Mouse (Mus musculus): ENCODE data around the gene Cntfr. TPM values are rescaled to one million over a fixed set of nuclear protein-coding genes. Genes with fewer than 3 reads are reported as not detected.
A peak's percentile ranks its signal among the peaks of the same experiment; 100 is the strongest.

The Cntfr gene
- polyA plus RNA-seq, 1 experiment from 2014 or later, result 6.0 TPM

DNA sequence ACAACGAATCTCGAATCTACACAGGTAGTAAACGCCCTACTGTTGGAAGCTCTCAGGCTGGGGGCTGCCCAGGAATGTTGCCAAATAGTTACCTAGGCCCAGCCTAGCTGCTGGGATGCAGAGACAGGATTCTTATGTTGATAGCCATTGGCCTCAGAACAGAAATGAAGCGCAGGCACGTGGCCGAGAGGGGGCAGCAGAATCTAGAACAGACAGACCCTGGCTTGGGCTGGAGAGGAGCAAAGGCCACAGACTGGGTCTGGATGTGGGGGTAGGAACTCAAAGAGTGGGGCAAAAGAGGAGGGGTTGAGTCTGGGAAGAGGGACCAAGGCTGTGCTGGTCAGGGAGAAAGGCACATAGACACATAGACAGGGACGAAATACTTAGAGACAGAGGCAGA lies 42.7 kb downstream of the Cntfr start:
- Histone ChIP-seq H3K36me3 (ENCODE audit: control insufficient read depth, insufficient read depth, low read length) (no peaks in the 10 kb centered on the region), H3K4me3 (ENCODE audit: low read depth, low read length) (no peak overlapping the region), H3K4me2 (no peak overlapping the region), H3K27me3 (replicated peaks; ENCODE audit: control insufficient read depth, insufficient read depth, low read length) (peaks cover 8% of the 10 kb centered on the region), H3K4me1 (replicated peaks; ENCODE audit: control insufficient read depth, insufficient read depth, low read length) (no peaks in the 10 kb centered on the region), H3K9ac (ENCODE audit: low read depth, low read length) (no peak overlapping the region), H3K9me3 (ENCODE audit: control insufficient read depth, low read length) (no peaks in the 10 kb centered on the region), H3K27ac (ENCODE audit: low read depth, low read length) (no peak overlapping the region)
- peak; percentile 64 for DNase-seq (ENCODE audit: low spot score)
- no peak for ATAC-seq (replicated peaks; ENCODE audit: low FRiP score)
- 17% methylated on average over 7 of the region's 7 CpGs for WGBS

DNA sequence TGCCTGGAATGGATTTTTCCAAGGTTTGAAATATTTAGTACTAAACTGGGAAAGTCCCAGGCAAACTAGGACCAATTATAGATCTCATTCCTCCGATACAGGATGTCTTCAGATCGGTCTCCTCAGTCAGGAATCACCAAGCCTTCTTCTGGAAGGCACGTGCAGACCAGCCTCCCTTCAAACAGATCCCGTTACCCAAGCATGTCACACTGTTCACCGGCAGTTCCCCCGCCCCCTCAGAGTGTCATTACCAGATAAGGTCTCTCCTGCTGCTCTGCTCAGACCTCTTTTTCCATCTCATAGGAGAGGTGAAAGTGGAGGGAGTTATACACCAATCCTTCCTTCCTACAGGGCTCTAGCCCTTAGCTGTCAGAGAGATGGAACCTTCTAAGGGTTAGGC lies 43.2 kb downstream of the Cntfr start:
- no peak overlapping the region for H3K4me3 ChIP-seq (ENCODE audit: low read depth, low read length)
- H3K4me1 ChIP-seq (replicated peaks; ENCODE audit: control insufficient read depth, insufficient read depth, low read length), result no peaks in the 10 kb centered on the region
- H3K9ac ChIP-seq (ENCODE audit: low read depth, low read length), result no peak overlapping the region
- H3K9me3 ChIP-seq (ENCODE audit: control insufficient read depth, low read length), result no peaks in the 10 kb centered on the region
- 0 out of 2 replicates have a peak, but pooled peaks have one; percentile 32 for ATAC-seq (replicated peaks; ENCODE audit: low FRiP score)
- H3K4me2 ChIP-seq, result no peak overlapping the region
- H3K27me3 ChIP-seq (replicated peaks; ENCODE audit: control insufficient read depth, insufficient read depth, low read length), result peaks cover 8% of the 10 kb centered on the region
- no peaks in the 10 kb centered on the region for H3K36me3 ChIP-seq (ENCODE audit: control insufficient read depth, insufficient read depth, low read length)
- H3K27ac ChIP-seq (ENCODE audit: low read depth, low read length), result no peak overlapping the region
- no peak for DNase-seq (ENCODE audit: low spot score)
- WGBS, result 50% methylated on average over 6 of the region's 6 CpGs

DNA sequence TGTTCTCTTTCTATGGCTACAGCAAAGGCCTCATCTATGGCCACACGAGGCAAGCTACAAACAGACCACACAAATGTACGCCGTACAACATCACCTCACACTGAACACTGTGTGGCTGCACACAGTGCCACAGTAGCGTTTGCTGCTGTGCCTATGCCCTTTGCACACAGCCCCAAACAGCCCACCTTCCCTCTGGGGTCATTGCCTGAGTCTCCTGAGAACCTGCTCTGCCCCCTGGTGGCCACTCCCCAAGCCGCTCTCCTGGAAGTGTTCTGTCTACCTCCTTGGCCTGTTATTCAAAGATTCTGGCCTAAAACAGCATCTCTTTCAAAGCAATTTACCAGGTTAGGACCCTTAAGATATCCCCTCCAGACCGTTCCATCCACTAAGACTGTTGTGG lies 43.6 kb downstream of the Cntfr start:
- Histone ChIP-seq H3K27me3 (replicated peaks; ENCODE audit: control insufficient read depth, insufficient read depth, low read length) (peaks cover 8% of the 10 kb centered on the region), H3K36me3 (ENCODE audit: control insufficient read depth, insufficient read depth, low read length) (no peaks in the 10 kb centered on the region), H3K4me1 (replicated peaks; ENCODE audit: control insufficient read depth, insufficient read depth, low read length) (no peaks in the 10 kb centered on the region), H3K9ac (ENCODE audit: low read depth, low read length) (no peak overlapping the region), H3K9me3 (ENCODE audit: control insufficient read depth, low read length) (no peaks in the 10 kb centered on the region), H3K27ac (ENCODE audit: low read depth, low read length) (no peak overlapping the region), H3K4me2 (no peak overlapping the region), H3K4me3 (ENCODE audit: low read depth, low read length) (no peak overlapping the region)
- 48% methylated on average over 6 of the region's 6 CpGs for WGBS
- DNase-seq (ENCODE audit: low spot score) (no peak), ATAC-seq (replicated peaks; ENCODE audit: low FRiP score) (no peak)

DNA sequence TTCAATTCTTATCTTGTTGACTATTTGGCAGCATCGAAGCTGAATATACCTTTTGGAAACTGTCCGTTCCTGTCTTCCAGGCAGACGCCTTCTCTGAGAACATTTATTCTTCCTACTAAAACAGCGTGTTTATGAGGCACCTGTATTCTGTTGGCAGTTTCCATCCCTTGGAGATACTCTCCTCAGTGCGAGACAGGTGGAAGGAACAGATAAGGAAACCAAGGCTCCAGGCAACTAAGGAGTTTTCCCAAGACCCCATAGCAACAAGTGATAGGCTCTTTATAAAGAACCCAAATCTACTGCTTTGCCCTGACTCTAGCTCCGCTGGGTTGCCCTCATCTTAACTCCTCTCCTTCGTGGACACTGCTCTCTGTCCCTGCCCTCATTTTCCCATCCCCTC lies 48.3 kb downstream of the Cntfr start:
- no peaks in the 10 kb centered on the region; the same call in 1 of the 2 replicates for H3K27me3 ChIP-seq (replicated peaks; ENCODE audit: control insufficient read depth, insufficient read depth, low read length)
- no peak overlapping the region for H3K4me2 ChIP-seq
- 49% methylated on average over 7 of the region's 7 CpGs for WGBS
- no peak overlapping the region for H3K4me3 ChIP-seq (ENCODE audit: low read depth, low read length)
- no peaks in the 10 kb centered on the region for H3K4me1 ChIP-seq (replicated peaks; ENCODE audit: control insufficient read depth, insufficient read depth, low read length)
- H3K9me3 ChIP-seq (ENCODE audit: control insufficient read depth, low read length), result no peaks in the 10 kb centered on the region
- no peak overlapping the region for H3K27ac ChIP-seq (ENCODE audit: low read depth, low read length)
- DNase-seq (ENCODE audit: low spot score), result no peak
- H3K36me3 ChIP-seq (ENCODE audit: control insufficient read depth, insufficient read depth, low read length), result no peaks in the 10 kb centered on the region
- peak; percentile 82 for ATAC-seq (replicated peaks; ENCODE audit: low FRiP score)
- H3K9ac ChIP-seq (ENCODE audit: low read depth, low read length), result no peak overlapping the region

DNA sequence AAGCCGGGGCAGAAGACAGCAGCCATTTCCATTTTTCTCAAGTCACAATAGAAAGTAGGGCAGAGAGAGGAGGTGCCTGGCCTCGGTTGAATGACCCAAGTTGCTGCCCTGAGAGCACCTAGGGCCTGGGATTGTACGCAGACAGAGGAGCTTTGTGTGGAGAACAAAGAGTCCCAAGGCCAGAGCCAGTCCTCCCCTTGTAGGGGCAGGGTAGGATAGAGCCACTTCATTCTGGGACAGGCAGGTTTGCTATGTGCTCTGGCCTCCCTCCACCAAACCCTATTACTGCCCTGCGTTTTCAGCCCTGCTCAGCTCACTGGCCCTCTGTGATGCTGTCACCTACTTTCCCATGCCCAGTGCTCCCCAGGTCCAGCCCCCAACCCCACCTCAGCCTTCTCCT lies 48.7 kb downstream of the Cntfr start:
- ATAC-seq (replicated peaks; ENCODE audit: low FRiP score), result no peak; the same call in 1 of the 2 replicates

DNA sequence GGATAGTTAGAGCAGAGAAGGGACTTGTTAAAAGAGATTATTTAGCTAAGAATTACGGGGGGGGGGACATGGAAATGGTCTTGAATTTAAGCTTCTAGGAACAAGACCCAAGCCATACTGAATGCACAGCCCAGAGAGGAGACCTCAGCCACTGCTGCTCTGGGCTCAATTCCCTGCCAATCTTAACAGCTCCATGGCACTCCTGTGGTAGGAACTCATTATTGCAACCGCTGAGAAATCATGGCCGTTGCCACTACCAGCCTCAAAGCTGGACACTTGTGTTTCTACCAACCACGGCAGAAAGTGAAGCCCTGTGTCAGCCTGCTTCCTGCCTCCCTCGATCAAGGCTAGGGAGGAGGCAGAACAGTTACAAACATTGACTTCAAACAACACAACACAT lies 51.4 kb downstream of the Cntfr start:
- Histone ChIP-seq H3K36me3 (ENCODE audit: control insufficient read depth, insufficient read depth, low read length) (no peaks in the 10 kb centered on the region), H3K9me3 (ENCODE audit: control insufficient read depth, low read length) (no peaks in the 10 kb centered on the region), H3K27me3 (replicated peaks; ENCODE audit: control insufficient read depth, insufficient read depth, low read length) (no peaks in the 10 kb centered on the region; the same call in 1 of the 2 replicates), H3K9ac (ENCODE audit: low read depth, low read length) (no peak overlapping the region), H3K4me3 (ENCODE audit: low read depth, low read length) (no peak overlapping the region), H3K27ac (ENCODE audit: low read depth, low read length) (no peak overlapping the region), H3K4me1 (replicated peaks; ENCODE audit: control insufficient read depth, insufficient read depth, low read length) (peaks cover 3% of the 10 kb centered on the region; the same call in 1 of the 2 replicates), H3K4me2 (no peak overlapping the region)
- ATAC-seq (replicated peaks; ENCODE audit: low FRiP score) (no peak), DNase-seq (ENCODE audit: low spot score) (no peak)
- WGBS, result 25% methylated on average over 5 of the region's 5 CpGs

More for the DNA sequence above, 48.7 kb downstream of the Cntfr start:
- DNase-seq (ENCODE audit: low spot score), result no peak
- Histone ChIP-seq H3K4me1 (replicated peaks; ENCODE audit: control insufficient read depth, insufficient read depth, low read length) (no peaks in the 10 kb centered on the region), H3K36me3 (ENCODE audit: control insufficient read depth, insufficient read depth, low read length) (no peaks in the 10 kb centered on the region), H3K4me3 (ENCODE audit: low read depth, low read length) (no peak overlapping the region), H3K27me3 (replicated peaks; ENCODE audit: control insufficient read depth, insufficient read depth, low read length) (no peaks in the 10 kb centered on the region; the same call in 1 of the 2 replicates), H3K9ac (ENCODE audit: low read depth, low read length) (no peak overlapping the region), H3K9me3 (ENCODE audit: control insufficient read depth, low read length) (no peaks in the 10 kb centered on the region), H3K27ac (ENCODE audit: low read depth, low read length) (no peak overlapping the region), H3K4me2 (no peak overlapping the region)
- WGBS, result 62% methylated on average over 4 of the region's 4 CpGs

DNA sequence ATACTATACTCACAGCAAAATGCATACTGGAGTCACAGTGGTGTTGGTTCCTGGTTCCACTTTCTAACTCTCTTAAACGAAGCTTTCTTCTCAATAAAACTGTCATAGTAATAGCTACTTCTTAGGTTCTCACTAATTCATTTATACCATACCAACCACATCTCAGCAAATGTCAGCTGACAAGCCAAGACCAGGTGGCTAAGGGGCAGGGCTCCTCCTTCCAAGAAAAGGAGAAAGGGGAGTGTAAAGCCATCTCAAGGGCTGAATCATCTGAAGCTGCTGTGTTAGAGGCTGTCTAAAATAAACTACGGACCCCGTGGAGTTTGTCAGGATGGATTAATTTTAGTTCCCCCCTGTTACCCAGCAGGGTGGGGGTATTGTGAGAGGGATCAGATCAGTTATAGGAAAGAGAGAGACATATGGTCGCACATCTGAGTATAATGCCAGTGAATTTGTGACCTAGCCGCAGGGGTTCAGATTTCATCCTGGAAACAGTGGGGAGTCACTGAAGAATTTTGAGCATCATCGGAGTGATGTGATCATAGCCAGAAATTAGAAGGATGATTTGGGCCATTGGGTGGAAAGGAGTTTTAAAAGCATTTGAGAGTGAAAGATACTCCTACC lies 55.6 kb downstream of the Cntfr start:
- H3K27me3 ChIP-seq (replicated peaks; ENCODE audit: control insufficient read depth, insufficient read depth, low read length), result peaks cover 19% of the 10 kb centered on the region
- no peak overlapping the region for H3K4me3 ChIP-seq (ENCODE audit: low read depth, low read length)
- 80% methylated on average over 6 of the region's 6 CpGs for WGBS
- ATAC-seq (replicated peaks; ENCODE audit: low FRiP score) (no peak), DNase-seq (ENCODE audit: low spot score) (no peak)
- H3K4me2 ChIP-seq, result no peak overlapping the region
- no peaks in the 10 kb centered on the region for H3K9me3 ChIP-seq (ENCODE audit: control insufficient read depth, low read length)
- no peak overlapping the region for H3K27ac ChIP-seq (ENCODE audit: low read depth, low read length)
- no peaks in the 10 kb centered on the region for H3K36me3 ChIP-seq (ENCODE audit: control insufficient read depth, insufficient read depth, low read length)
- no peak overlapping the region for H3K9ac ChIP-seq (ENCODE audit: low read depth, low read length)
- peaks cover 11% of the 10 kb centered on the region for H3K4me1 ChIP-seq (replicated peaks; ENCODE audit: control insufficient read depth, insufficient read depth, low read length)

DNA sequence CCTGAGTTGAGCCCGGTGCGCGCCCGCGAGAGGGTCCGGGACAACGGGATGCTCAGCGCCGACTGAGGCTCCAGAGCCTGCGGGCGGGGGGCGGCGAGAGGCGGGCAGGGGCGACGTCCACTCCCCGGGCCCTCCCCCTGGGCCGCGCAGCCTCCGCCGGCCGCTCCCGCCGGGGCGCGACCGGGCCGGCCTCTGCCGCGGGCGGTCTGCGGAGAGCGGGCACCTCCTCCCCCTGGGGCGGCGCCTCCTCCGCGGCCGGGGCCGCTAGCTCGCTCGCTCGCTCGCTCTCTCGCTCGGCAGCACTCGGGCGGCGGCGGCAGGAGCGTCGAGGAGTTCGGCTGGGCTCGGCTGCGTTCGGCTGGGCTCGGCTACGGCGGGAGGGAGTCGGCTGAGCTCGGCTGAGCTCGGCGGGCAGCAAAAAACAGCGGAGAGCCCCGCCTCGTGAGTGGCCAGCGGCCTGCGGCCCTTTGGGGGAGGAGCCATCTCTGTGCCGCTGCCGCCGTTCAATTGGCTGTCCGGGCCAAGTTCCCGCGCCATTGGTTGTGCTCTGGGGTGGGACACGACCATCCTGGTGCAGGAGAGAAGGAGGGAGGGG lies 56.9 kb downstream of the Cntfr start, which contains the start of gene Enho:
Gene Enho, minus strand, starts transcription at position 412 of the 595 bp plus-strand sequence.
- Histone ChIP-seq H3K4me3 (ENCODE audit: low read depth, low read length) (peak within 1 kb of the TSS; percentile 54), H3K4me2 (peak within 1 kb of the TSS; percentile 90), H3K36me3 (ENCODE audit: control insufficient read depth, insufficient read depth, low read length) (no peaks in the 10 kb centered on the region), H3K9ac (ENCODE audit: low read depth, low read length) (peak within 1 kb of the TSS; percentile 68), H3K27me3 (replicated peaks; ENCODE audit: control insufficient read depth, insufficient read depth, low read length) (peaks cover 19% of the 10 kb centered on the region), H3K9me3 (ENCODE audit: control insufficient read depth, low read length) (no peaks in the 10 kb centered on the region), H3K4me1 (replicated peaks; ENCODE audit: control insufficient read depth, insufficient read depth, low read length) (peaks cover 11% of the 10 kb centered on the region), H3K27ac (ENCODE audit: low read depth, low read length) (no peak within 1 kb of the TSS)
- WGBS, result under 1% methylated on average over 53 of the region's 74 CpGs
- DNase-seq (ENCODE audit: low spot score) (peak; percentile 95), ATAC-seq (replicated peaks; ENCODE audit: low FRiP score) (peak; percentile 90)
